Mouse (Mus musculus) heart, embryonic 15.5 days (tissue): ENCODE results near the gene Rinl. TPM values are rescaled to one million over a fixed set of nuclear protein-coding genes. Genes with fewer than 3 reads are reported as not detected.

ENCODE experiments used
- ATAC-seq: fragments of 200-750 bp; cut with Nextera tagmentation; replicated peaks from 2 replicates; pipeline ENCODE4 v1.8.0; 2017; ENCODE audit warnings: low read depth, moderate TSS enrichment; ENCODE audit not compliant: insufficient number of reproducible peaks, insufficient read depth, low FRiP score
- H3K27ac ChIP-seq: fragments of 300-500 bp; sonication (generic); 2 replicates; pipeline ENCODE4 v1.5.1; 2015; ENCODE audit warnings: mild to moderate bottlenecking, inconsistent platforms
- H3K27me3 ChIP-seq: fragments of 300-500 bp; sonication (generic); 2 replicates; pipeline ENCODE4 v1.6.1; 2015; ENCODE audit warnings: inconsistent platforms
- H3K36me3 ChIP-seq: fragments of 300-500 bp; sonication (generic); 2 replicates; pipeline ENCODE4 v1.6.1; 2015; ENCODE audit warnings: mild to moderate bottlenecking, inconsistent platforms
- H3K4me1 ChIP-seq: fragments of 300-500 bp; sonication (generic); replicated peaks from 2 replicates; pipeline ENCODE4 v1.6.1; 2015; ENCODE audit warnings: inconsistent platforms
- H3K4me2 ChIP-seq: fragments of 300-500 bp; sonication (generic); 2 replicates; pipeline ENCODE4 v1.6.1; 2015; ENCODE audit warnings: inconsistent platforms, mild to moderate bottlenecking, moderate library complexity
- H3K4me3 ChIP-seq: fragments of 300-500 bp; sonication (generic); 2 replicates; pipeline ENCODE4 v1.5.1; 2015; ENCODE audit warnings: mild to moderate bottlenecking, inconsistent platforms
- H3K9ac ChIP-seq: fragments of 300-500 bp; sonication (generic); 2 replicates; pipeline ENCODE4 v1.6.1; 2015; ENCODE audit warnings: mild to moderate bottlenecking, inconsistent platforms
- H3K9me3 ChIP-seq: fragments of 300-500 bp; sonication (generic); replicated peaks from 2 replicates; pipeline ENCODE4 v1.6.1; 2016; ENCODE audit warnings: inconsistent platforms
- WGBS: fragments of 180-500 bp; shearing (Covaris S2); methylation state at CpG from one replicate; pipeline ENCODE4 v1.1.7; 2015; ENCODE audit warnings: mixed read lengths; 5-methylcytosine and 5-hydroxymethylcytosine counted together
- polyA plus RNA-seq: library from polyadenylated mRNA; unstranded; fragments of >200 nt; fragmentation: Nextera tagmentation; extraction: Ambion mirVana; gene quantifications from 2 replicates; pipeline ENCODE4 v1.2.1, GENCODE M21; 2015

The Rinl gene
- polyA plus RNA-seq, 1 experiment from 2014 or later, result 2.8 TPM

DNA sequence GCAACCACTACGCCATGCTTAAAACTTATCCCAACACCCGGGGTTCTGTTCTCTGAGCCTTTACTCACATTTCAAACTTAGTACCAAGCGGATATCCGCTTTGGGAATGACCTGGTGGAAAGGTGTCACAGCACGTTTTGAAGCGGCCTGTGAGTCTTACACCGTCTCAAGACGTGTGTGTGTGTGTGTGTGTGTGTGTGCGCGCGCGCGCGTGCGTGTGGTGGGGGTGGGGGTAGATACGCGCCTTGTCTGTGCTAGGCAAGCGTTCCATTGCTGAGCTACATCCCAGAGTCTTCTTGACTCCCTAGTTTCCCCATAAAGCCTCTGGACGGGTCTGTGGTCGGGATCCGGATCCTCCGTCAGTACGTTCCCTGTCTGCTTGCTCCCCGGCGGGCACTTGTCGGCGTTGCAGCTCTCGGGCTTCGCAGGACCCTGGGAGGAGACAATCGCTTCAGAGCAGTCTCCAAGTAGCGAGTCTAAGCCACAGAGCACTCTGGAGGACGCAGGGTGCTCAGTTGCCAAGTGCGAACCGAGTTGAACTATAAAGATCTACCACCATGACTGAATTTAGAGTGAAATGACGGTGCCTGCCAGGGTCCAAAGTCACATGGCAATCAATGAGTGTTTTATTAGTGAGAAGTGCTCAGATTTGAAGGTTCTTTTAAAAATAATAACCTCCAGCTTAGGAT is 20.8 kb downstream of the Rinl start:
- peak overlapping the region; percentile 88 for H3K4me2 ChIP-seq
- peak overlapping the region; percentile 92 for H3K4me3 ChIP-seq
- H3K27me3 ChIP-seq, result no peaks in the 10 kb centered on the region
- no peaks in the 10 kb centered on the region for H3K9me3 ChIP-seq
- H3K4me1 ChIP-seq, result peaks cover 35% of the 10 kb centered on the region
- WGBS, result under 1% methylated on average over 35 of the region's 35 CpGs
- H3K9ac ChIP-seq, result peak overlapping the region; percentile 97
- H3K27ac ChIP-seq, result peak overlapping the region; percentile 100
- peaks cover 22% of the 10 kb centered on the region for H3K36me3 ChIP-seq
- ATAC-seq, result 0 out of 2 replicates have a peak, but pooled peaks have one; percentile 14

DNA sequence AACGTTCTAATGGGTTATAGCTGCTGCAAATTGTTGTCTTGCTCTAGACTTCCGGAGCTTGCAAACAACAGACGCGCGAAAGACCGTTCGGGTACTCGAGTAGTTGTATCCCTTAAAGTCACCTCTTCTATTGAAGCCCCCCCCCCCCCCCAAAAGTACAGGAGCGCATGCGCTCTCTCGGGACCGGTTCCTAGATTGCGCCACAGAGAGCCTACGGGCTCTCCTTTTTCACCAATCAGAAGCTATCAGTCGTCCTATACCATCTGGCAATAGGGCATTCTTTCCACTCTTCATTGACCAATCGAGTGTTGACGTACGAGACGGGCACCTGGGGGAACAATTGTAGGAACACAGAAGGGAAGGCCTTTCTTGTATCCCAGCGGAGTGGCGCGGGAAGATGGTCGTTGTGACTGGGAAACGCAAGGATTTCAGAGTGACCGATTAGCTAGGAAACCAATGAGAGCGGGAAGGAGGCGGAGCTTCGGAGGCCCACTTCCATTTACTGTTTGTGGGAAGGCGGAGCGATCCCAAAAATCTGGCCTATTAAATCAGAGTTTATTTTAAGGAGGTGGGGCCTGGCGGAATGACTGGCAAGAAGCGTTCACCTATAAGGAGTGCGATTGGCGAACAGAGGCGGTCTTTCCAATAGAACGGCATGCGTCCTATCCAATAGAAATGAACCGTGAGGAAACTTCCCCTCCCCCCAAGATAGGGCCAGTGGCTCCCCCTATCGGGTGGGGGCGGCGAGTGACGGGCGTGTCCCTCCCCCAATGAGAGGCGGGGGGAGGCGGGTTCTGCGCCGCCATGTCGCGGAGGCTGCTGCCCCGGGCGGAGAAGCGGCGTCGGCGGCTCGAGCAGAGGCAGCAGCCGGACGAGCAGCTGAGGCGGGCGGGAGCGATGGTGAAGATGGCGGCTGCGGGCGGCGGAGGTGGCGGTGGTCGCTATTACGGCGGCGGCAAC is 21.6 kb downstream of the Rinl start:
- WGBS, result under 1% methylated on average over 70 of the region's 70 CpGs
- no peaks in the 10 kb centered on the region for H3K27me3 ChIP-seq

DNA sequence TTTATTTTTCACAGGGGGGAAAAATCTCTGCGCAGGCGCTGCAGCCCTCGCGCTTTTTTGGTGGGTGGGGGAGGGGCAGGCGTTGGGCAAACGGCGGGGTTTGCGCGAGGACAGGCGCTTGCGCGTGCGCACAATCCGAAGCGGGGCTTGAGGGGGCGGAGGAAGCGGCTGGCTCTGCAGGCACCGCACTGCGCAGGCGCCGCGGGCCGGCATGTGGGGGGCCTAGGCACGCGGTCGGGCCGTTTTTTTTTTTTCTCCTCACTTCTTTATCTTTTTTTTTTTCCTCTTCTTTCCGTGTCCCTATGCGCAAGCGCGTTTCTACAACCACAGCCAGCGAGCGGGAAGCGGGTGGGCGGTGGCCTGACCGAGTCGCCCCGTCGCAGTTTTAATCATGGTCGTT is 22.5 kb downstream of the Rinl start:
- peak; percentile 59 for ATAC-seq
- H3K9me3 ChIP-seq, result no peaks in the 10 kb centered on the region
- H3K27ac ChIP-seq, result peak overlapping the region; percentile 96
- H3K4me2 ChIP-seq, result peak overlapping the region; percentile 80
- under 1% methylated on average over 40 of the region's 40 CpGs for whole genome bisulfite sequencing
- no peaks in the 10 kb centered on the region for H3K27me3 ChIP-seq
- peak overlapping the region; percentile 80 for H3K9ac ChIP-seq
- peaks cover 49% of the 10 kb centered on the region for H3K4me1 ChIP-seq
- peak overlapping the region; percentile 73 for H3K4me3 ChIP-seq
- H3K36me3 ChIP-seq, result peaks cover 39% of the 10 kb centered on the region

More for the DNA sequence above, 21.6 kb downstream of the Rinl start:
- peaks cover 42% of the 10 kb centered on the region for H3K4me1 ChIP-seq
- peak overlapping the region; percentile 97 for H3K9ac ChIP-seq
- H3K36me3 ChIP-seq, result peaks cover 30% of the 10 kb centered on the region
- H3K4me3 ChIP-seq, result peak overlapping the region; percentile 92
- peak; percentile 87 for ATAC-seq
- H3K27ac ChIP-seq, result peak overlapping the region; percentile 100
- peak overlapping the region; percentile 88 for H3K4me2 ChIP-seq
- no peaks in the 10 kb centered on the region for H3K9me3 ChIP-seq

DNA sequence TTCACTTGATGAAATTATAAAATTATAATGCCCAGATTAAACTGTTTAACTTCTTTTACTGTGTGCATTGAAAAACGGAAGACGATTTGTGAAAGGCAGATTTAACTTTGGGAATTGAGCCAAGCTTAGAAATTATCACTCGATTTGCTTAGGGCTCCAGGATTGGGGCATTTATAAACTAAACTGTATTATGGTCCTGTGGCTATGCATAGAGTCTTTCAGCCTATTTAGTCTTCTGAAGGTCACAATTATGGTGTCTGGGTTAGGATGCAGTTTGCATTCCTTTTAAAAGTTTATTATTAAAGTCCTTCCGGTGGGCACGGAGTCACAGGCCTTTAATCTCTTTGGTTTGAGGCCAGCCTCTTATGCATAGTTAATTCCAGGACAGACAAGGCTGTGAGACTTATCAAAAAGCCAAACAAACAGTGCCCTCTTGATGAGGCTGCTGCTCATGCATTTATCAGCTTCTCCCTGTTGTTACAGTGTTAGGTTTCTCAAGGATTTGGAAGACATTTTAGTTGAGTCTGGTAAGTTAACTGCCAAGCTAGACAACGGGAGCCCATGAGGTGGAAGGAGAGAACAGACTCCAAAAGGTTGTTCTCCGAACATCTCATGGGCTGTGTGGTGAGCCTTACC is 23.0 kb downstream of the Rinl start:
- peak overlapping the region; percentile 80 for H3K9ac ChIP-seq
- peak overlapping the region; percentile 80 for H3K4me2 ChIP-seq
- ATAC-seq, result no peak
- H3K27me3 ChIP-seq, result no peaks in the 10 kb centered on the region
- H3K4me3 ChIP-seq, result peak overlapping the region; percentile 73
- H3K4me1 ChIP-seq, result peaks cover 55% of the 10 kb centered on the region
- peak overlapping the region; percentile 96 for H3K27ac ChIP-seq
- H3K9me3 ChIP-seq, result no peaks in the 10 kb centered on the region
- WGBS, result 2% methylated on average over 7 of the region's 7 CpGs
- H3K36me3 ChIP-seq, result peaks cover 44% of the 10 kb centered on the region

DNA sequence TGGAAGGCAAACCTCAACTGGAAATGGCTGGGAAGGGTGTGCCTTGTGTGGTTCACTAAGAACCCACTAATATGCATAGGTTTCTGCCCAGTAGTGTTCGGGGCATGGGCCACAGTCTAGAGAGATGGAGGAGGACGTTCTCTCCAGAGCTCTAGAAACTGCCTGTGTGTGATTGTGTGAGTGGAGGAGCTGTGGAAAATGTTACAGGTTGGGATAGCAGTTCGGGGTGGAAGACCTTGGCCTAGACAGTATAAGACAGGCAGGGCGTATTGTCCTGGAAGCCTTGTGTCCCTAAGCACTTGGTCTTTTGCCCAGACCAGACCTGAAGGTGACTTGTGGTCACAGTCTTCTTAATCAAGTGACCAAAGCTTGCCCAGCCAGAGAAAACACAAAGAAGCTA is 23.7 kb downstream of the Rinl start:
- 29% methylated on average over 4 of the region's 4 CpGs for WGBS
- Histone ChIP-seq H3K9ac (peak overlapping the region; percentile 80), H3K4me1 (peaks cover 62% of the 10 kb centered on the region), H3K4me2 (peak overlapping the region; percentile 80), H3K27ac (peak overlapping the region; percentile 96), H3K4me3 (peak overlapping the region; percentile 73), H3K27me3 (no peaks in the 10 kb centered on the region), H3K9me3 (no peaks in the 10 kb centered on the region), H3K36me3 (peaks cover 51% of the 10 kb centered on the region)
- no peak for ATAC-seq

DNA sequence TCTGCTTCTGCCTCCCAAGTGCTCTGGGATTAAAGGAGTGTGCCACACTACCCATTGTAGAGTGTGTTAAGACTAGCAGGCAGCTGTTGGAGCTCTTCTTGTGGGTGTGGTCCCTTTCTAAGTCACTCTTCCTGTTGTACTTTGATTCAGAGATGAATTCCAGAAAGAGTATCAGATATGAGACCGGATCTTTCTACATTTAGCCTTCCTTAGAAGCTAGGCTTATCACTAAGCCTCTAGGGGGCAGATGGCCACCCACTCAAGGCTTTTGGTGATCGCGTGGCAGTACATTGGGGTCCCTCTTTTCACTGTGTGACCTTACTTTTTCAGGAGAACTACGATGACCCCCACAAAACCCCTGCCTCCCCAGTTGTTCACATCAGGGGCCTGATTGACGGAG is 24.2 kb downstream of the Rinl start:
- Histone ChIP-seq H3K36me3 (peaks cover 56% of the 10 kb centered on the region), H3K9me3 (no peaks in the 10 kb centered on the region), H3K27ac (peak overlapping the region; percentile 96), H3K4me1 (peaks cover 62% of the 10 kb centered on the region), H3K9ac (peak overlapping the region; percentile 80; the same call in 1 of the 2 replicates), H3K27me3 (no peaks in the 10 kb centered on the region), H3K4me2 (peak overlapping the region; percentile 80), H3K4me3 (peak overlapping the region; percentile 73)
- 54% methylated on average over 5 of the region's 5 CpGs for WGBS
- ATAC-seq, result no peak

DNA sequence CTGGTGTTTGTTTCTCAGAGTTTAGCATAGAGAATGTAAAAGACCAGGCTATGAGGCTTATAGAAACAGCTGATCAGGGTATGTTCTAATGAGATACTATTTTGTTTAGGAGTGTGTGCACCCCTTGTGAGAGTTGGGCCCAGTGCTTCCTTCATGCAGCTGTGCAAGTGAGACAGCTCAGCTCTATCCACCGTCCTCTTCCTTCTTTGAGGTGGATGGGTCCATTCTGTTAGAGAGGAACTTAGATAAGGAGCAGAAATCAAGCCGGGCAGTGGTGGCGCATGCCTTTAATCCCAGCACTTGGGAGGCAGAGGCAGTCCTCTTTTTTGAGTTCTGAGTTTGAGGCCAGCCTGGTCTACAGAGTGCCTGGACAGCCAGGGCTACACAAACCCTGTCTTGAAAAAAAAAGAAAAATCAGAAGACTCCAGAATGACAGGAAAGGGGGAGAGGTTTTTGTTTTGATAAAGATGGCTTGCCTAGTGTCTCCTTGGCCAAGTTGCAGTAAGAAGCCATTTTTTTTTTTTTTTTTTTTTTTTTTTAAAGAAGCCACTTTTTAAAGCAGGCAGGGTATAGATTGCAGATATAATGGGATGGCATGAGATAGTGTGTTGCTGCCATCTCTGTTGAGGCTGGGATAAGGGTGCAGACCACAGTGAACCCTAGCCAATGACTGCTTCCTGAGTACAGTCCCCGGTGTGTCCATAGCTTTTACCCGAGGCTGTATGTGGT is 25.7 kb downstream of the Rinl start:
- 52% methylated on average over 5 of the region's 5 CpGs for WGBS
- Histone ChIP-seq H3K27me3 (no peaks in the 10 kb centered on the region), H3K4me1 (peaks cover 70% of the 10 kb centered on the region), H3K4me2 (no peak overlapping the region), H3K9ac (no peak overlapping the region), H3K27ac (no peak overlapping the region), H3K36me3 (peaks cover 69% of the 10 kb centered on the region), H3K9me3 (no peaks in the 10 kb centered on the region), H3K4me3 (no peak overlapping the region)
- ATAC-seq, result no peak

DNA sequence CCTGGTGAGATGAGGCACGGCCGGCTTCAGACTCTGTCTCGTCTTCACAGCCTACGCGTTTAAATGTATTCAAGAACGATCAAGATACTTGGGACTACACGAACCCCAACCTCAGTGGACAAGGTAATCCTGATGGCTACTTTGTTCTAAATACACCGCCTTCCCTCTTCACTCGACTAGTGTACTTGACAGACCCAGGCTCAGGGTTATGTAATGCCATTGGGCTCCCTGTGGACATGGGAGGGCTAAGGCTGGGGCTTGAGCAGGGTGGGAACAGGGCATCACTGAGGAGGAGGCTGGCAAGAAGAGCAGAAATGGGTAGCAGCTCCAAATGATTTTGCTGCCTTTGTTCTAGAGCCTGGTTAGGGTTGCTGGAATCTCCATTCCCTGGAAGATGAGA is 26.5 kb downstream of the Rinl start:
- Histone ChIP-seq H3K4me2 (no peak overlapping the region), H3K27me3 (no peaks in the 10 kb centered on the region), H3K4me3 (no peak overlapping the region), H3K9ac (no peak overlapping the region), H3K27ac (0 out of 2 replicates have a peak overlapping the region, but pooled peaks have one; percentile 2), H3K9me3 (no peaks in the 10 kb centered on the region), H3K4me1 (peaks cover 78% of the 10 kb centered on the region), H3K36me3 (peaks cover 77% of the 10 kb centered on the region)
- 88% methylated on average over 9 of the region's 9 CpGs for WGBS
- ATAC-seq, result no peak

DNA sequence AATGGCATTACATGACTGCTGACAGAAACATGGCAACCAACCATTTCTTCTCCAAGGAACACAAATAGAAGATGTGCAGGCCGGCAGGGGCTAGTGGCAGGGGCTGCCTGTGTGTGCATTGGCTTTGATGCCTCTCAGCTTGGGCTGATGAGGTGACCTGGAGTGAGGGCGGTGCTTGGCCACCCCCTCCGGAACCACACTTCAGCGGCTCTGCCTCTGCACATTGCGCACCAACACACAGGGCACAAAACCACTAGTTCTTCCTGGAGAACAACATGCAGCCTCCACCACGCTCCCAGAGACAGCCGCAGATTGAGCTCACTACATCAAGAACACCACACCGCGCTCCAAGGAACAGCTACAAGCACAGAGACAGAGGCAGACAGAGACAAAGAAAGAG is 27.4 kb downstream of the Rinl start:
- Histone ChIP-seq H3K36me3 (peaks cover 87% of the 10 kb centered on the region), H3K4me3 (no peak overlapping the region), H3K4me2 (no peak overlapping the region), H3K4me1 (peaks cover 87% of the 10 kb centered on the region), H3K9me3 (no peaks in the 10 kb centered on the region), H3K9ac (no peak overlapping the region), H3K27me3 (no peaks in the 10 kb centered on the region), H3K27ac (peak overlapping the region; percentile 7; the same call in 1 of the 2 replicates)
- no peak for ATAC-seq
- 76% methylated on average over 9 of the region's 9 CpGs for WGBS

DNA sequence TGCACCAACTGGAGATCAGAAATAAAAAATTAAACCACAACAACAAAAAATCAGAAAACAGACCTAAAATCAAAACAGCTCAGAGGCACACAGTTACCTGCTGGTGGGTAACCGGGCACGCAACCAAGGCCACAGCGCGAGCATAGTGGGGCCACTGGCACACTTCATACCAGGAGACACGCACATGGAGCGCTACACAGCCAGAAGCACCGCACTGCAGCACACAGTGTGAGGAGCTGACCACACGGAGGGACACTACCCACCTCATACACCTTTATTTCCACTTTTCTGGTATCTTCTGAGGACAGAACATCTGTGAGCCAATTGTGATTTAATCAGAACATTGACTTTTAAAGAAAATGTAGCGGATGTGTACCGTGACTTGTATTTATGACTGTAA is 28.2 kb downstream of the Rinl start:
- Histone ChIP-seq H3K27ac (no peak overlapping the region), H3K9me3 (no peaks in the 10 kb centered on the region), H3K4me3 (no peak overlapping the region), H3K27me3 (no peaks in the 10 kb centered on the region), H3K4me2 (no peak overlapping the region), H3K4me1 (peaks cover 91% of the 10 kb centered on the region), H3K36me3 (peaks cover 94% of the 10 kb centered on the region), H3K9ac (no peak overlapping the region)
- ATAC-seq, result no peak
- 89% methylated on average over 10 of the region's 10 CpGs for WGBS
